Mouse (Mus musculus) kidney, adult 2 months (tissue): ENCODE results near the gene Tmem252.

ENCODE experiments used
- CTCF ChIP-seq: fragments of 200-500 bp; conservative IDR thresholded peaks from 2 replicates; pipeline ENCODE4 v1.5.1; 2011; ENCODE audit warnings: low read depth, mild to moderate bottlenecking, control low read depth, low read length, moderate library complexity, mixed read lengths; ENCODE audit not compliant: insufficient read depth, insufficient read length
- POLR2A ChIP-seq: fragments of 200-500 bp; IDR thresholded peaks from one replicate; pipeline ENCODE4 v1.6.1; 2011; ENCODE audit warnings: low read depth, low read length, control low read depth

GRCm38 (mm10) chr19:24703680-24704079 is 29.9 kb downstream of the Tmem252 start:
- no peak for TF ChIP-seq CTCF
- TF ChIP-seq POLR2A, result no peak
